Mouse (Mus musculus) CH12.LX (cell line): ENCODE results near the gene Rcan2.

Source experiments
- CHD2 ChIP-seq: IDR thresholded peaks from 2 replicates; pipeline ENCODE4 v1.6.1; 2011; ENCODE audit warnings: low read length, improper control_type of control experiment
- CTCF ChIP-seq, 2 experiments: IDR thresholded peaks in 1 of 2; conservative IDR thresholded peaks in 1 of 2; 2 replicates each; pipeline ENCODE4 v1.5.1; 2011 to 2012; ENCODE audit warnings: low read depth in 2 of 2, low read length in 2 of 2, improper control_type of control experiment in 1 of 2, inconsistent platforms in 1 of 2, mild to moderate bottlenecking in 1 of 2, moderate library complexity in 1 of 2
- EP300 ChIP-seq: IDR thresholded peaks from 2 replicates; pipeline ENCODE4 v1.6.1; 2011; ENCODE audit warnings: low read length, improper control_type of control experiment
- JUND ChIP-seq: conservative IDR thresholded peaks from 2 replicates; pipeline ENCODE4 v1.6.1; 2011; ENCODE audit warnings: low read depth, low read length, improper control_type of control experiment
- MAFK ChIP-seq: IDR thresholded peaks from 2 replicates; pipeline ENCODE4 v1.6.1; 2011; ENCODE audit warnings: low read length, improper control_type of control experiment; ENCODE audit not compliant: insufficient replicate concordance
- MAX ChIP-seq: IDR thresholded peaks from 2 replicates; pipeline ENCODE4 v1.6.1; 2011; ENCODE audit warnings: low read length, improper control_type of control experiment
- NELFE ChIP-seq: IDR thresholded peaks from 2 replicates; pipeline ENCODE4 v1.6.1; 2011; ENCODE audit warnings: low read depth, low read length, improper control_type of control experiment
- POLR2A ChIP-seq: IDR thresholded peaks from 2 replicates; pipeline ENCODE4 v1.6.1; 2011; ENCODE audit warnings: low read depth, mild to moderate bottlenecking, improper control_type of control experiment, low read length
- TCF12 ChIP-seq: IDR thresholded peaks from 2 replicates; pipeline ENCODE4 v1.6.1; 2014; ENCODE audit warnings: low read depth, mild to moderate bottlenecking, inconsistent platforms, low read length, improper control_type of control experiment
- UBTF ChIP-seq: IDR thresholded peaks from 2 replicates; pipeline ENCODE4 v1.6.1; 2012; ENCODE audit warnings: low read depth, mild to moderate bottlenecking, inconsistent platforms, low read length, improper control_type of control experiment, moderate library complexity
- USF1 ChIP-seq: IDR thresholded peaks from 2 replicates; pipeline ENCODE4 v1.6.1; 2014; ENCODE audit warnings: low read depth, mild to moderate bottlenecking, inconsistent platforms, low read length, improper control_type of control experiment
- ZC3H11A ChIP-seq: IDR thresholded peaks from 2 replicates; pipeline ENCODE4 v1.6.1; 2012; ENCODE audit warnings: low read depth, mild to moderate bottlenecking, inconsistent platforms, low read length, improper control_type of control experiment
- ZKSCAN1 ChIP-seq: IDR thresholded peaks from 2 replicates; pipeline ENCODE4 v1.6.1; 2012; ENCODE audit warnings: low read depth, inconsistent platforms, low read length, improper control_type of control experiment, borderline replicate concordance
- ZNF384 ChIP-seq: IDR thresholded peaks from 2 replicates; pipeline ENCODE4 v1.6.1; 2012; ENCODE audit warnings: low read depth, low read length, improper control_type of control experiment, inconsistent platforms

DNA sequence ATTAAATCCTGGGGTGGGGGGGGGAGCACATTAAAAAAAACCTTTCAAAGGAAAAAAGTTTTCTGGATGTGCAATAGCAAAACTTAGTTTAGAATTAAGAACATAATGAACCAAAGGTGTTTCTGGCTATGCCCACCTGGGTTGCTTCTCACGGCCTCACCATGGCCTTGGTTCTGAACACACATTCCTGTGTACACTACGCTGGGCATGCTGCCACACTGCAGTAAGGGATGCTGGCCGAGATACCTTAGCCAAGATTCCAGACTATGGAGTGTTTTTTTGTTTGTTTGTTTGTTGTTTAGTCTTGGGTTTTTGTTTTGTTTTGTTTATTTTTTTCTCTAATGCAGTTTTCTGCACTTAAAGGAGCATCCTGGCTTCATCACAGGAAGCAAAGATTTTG lies 100.3 kb downstream of the Rcan2 start:
- no peak for TF ChIP-seq CHD2
- TF ChIP-seq ZKSCAN1: no peak
- TF ChIP-seq TCF12: no peak
- no peak for TF ChIP-seq NELFE
- TF ChIP-seq CTCF (conservative IDR thresholded peaks at IDR 0.05 in 1 of 2, IDR thresholded peaks at IDR 0.05 in 1 of 2; ENCODE audit: low read depth in 2 of 2, low read length in 2 of 2): no peak
- TF ChIP-seq UBTF: no peak
- no peak for TF ChIP-seq MAFK
- no peak for TF ChIP-seq POLR2A
- TF ChIP-seq MAX: no peak
- no peak for TF ChIP-seq ZC3H11A
- no peak for TF ChIP-seq USF1
- no peak for TF ChIP-seq JUND
- no peak for TF ChIP-seq EP300
- TF ChIP-seq ZNF384: no peak
